Mouse (Mus musculus) 3T3-L1 (cell line): ENCODE data around the gene Tdg.
"Not testable (repeated sequence)": the region's sequence is repeated elsewhere in the genome, so short reads cannot be mapped to it uniquely, and the experiment has no call there.

ENCODE experiments used
- DNase-seq: peaks from one replicate; pipeline ENCODE4 v3.0.0-alpha.2; 2015; ENCODE audit warnings: low read depth, low spot score

The Tdg gene

GRCm38 (mm10) chr10:82629586-82630255 lies at the start of gene Tdg:
Tdg (plus strand) TSS chr10:82629828.
- DNase-seq: peak; percentile 89

GRCm38 (mm10) chr10:82589673-82590072 lies 40.0 kb upstream of the Tdg start:
- not testable (repeated sequence) for DNase-seq

- DNase-seq: not testable (repeated sequence)
These were observed 35.2 kb upstream of the Tdg start for GRCm38 (mm10) chr10:82594421-82594820.

- DNase-seq: no peak
These were observed 7.4 kb upstream of the Tdg start for GRCm38 (mm10) chr10:82622235-82622634.

GRCm38 (mm10) chr10:82622671-82623552 lies 6.7 kb upstream of the Tdg start, which contains the start of gene 1190007I07Rik:
1190007I07Rik (minus strand) TSS chr10:82623228.
- DNase-seq: peak; percentile 84

GRCm38 (mm10) chr10:82623553-82623932 lies 6.1 kb upstream of the Tdg start:
- DNase-seq: not testable (repeated sequence)

- no peak for DNase-seq
These were observed 480 bp upstream of the Tdg start for GRCm38 (mm10) chr10:82629111-82629585.

GRCm38 (mm10) chr10:82630497-82630896 lies 869 bp downstream of the Tdg start:
- DNase-seq: no peak

- peak; percentile 26 for DNase-seq
These were observed 1.5 kb downstream of the Tdg start for GRCm38 (mm10) chr10:82631133-82631532.

GRCm38 (mm10) chr10:82632496-82633280 lies 3.1 kb downstream of the Tdg start:
- DNase-seq: no peak

- DNase-seq: no peak
These were observed 4.7 kb downstream of the Tdg start for GRCm38 (mm10) chr10:82634348-82634747.

GRCm38 (mm10) chr10:82636321-82636720 lies 6.7 kb downstream of the Tdg start:
- DNase-seq: peak; percentile 18

- DNase-seq: peak; percentile 27
These were observed 9.5 kb downstream of the Tdg start for GRCm38 (mm10) chr10:82639032-82639698.

GRCm38 (mm10) chr10:82641481-82641880 lies 11.9 kb downstream of the Tdg start:
- no peak for DNase-seq

- no peak for DNase-seq
These were observed 16.5 kb downstream of the Tdg start for GRCm38 (mm10) chr10:82646083-82646482.

- DNase-seq: no peak
These were observed 17.7 kb downstream of the Tdg start for GRCm38 (mm10) chr10:82647205-82647811.

- no peak for DNase-seq
These were observed 21.6 kb downstream of the Tdg start for GRCm38 (mm10) chr10:82651221-82651620.

- no peak for DNase-seq
These were observed 23.0 kb downstream of the Tdg start for GRCm38 (mm10) chr10:82652625-82653024.

GRCm38 (mm10) chr10:82654581-82654980 lies 25.0 kb downstream of the Tdg start:
- DNase-seq: no peak

GRCm38 (mm10) chr10:82661820-82662219 lies 32.2 kb downstream of the Tdg start:
- DNase-seq: no peak
